Mouse (Mus musculus) CD8-positive naive resting alpha-beta T cell, adult 2 months (primary cell): Measurements from ENCODE around the gene Il17ra.

Experiments
- DNase-seq, 2 experiments: peaks; one replicate each; pipeline ENCODE4 v3.0.0; 2022; ENCODE audit warnings: low read depth in 2 of 2, low spot score in 2 of 2

Gene Il17ra

GRCm38 (mm10) chr6:120463086-120463871 lies at the start of gene Il17ra:
Gene Il17ra, plus strand, starts transcription at chr6:120463247.
- peak; percentile 78 to 87 for DNase-seq

GRCm38 (mm10) chr6:120438161-120438560 lies 24.9 kb upstream of the Il17ra start:
- no peak for DNase-seq

GRCm38 (mm10) chr6:120442171-120442749 lies 20.8 kb upstream of the Il17ra start:
- DNase-seq: no peak

GRCm38 (mm10) chr6:120443363-120444355 lies 19.4 kb upstream of the Il17ra start:
- DNase-seq: no peak

- no peak for DNase-seq
These were observed 12.8 kb upstream of the Il17ra start for GRCm38 (mm10) chr6:120450208-120450607.

- no peak for DNase-seq
These were observed 10.5 kb upstream of the Il17ra start for GRCm38 (mm10) chr6:120452384-120453102.

- DNase-seq: no peak
These were observed 10.0 kb upstream of the Il17ra start for GRCm38 (mm10) chr6:120453103-120453445.

- no peak for DNase-seq
These were observed 9.5 kb upstream of the Il17ra start for GRCm38 (mm10) chr6:120453556-120453955.

- no peak for DNase-seq
These were observed 8.4 kb upstream of the Il17ra start for GRCm38 (mm10) chr6:120454627-120455077.

GRCm38 (mm10) chr6:120457074-120457473 lies 6.0 kb upstream of the Il17ra start:
- peak in 1 of 2 experiments; percentile 45 for DNase-seq

- DNase-seq: no peak
These were observed 5.3 kb upstream of the Il17ra start for GRCm38 (mm10) chr6:120457751-120458150.

- no peak for DNase-seq
These were observed 1.8 kb upstream of the Il17ra start for GRCm38 (mm10) chr6:120461217-120461616.

- DNase-seq: no peak
These were observed 796 bp upstream of the Il17ra start for GRCm38 (mm10) chr6:120462251-120462650.

- peak; percentile 31 to 55 for DNase-seq
These were observed 837 bp downstream of the Il17ra start for GRCm38 (mm10) chr6:120463884-120464283.

GRCm38 (mm10) chr6:120464406-120464939 lies 1.4 kb downstream of the Il17ra start:
- DNase-seq: no peak

- no peak for DNase-seq
These were observed 2.3 kb downstream of the Il17ra start for GRCm38 (mm10) chr6:120465393-120465792.

GRCm38 (mm10) chr6:120466609-120467329 lies 3.7 kb downstream of the Il17ra start:
- DNase-seq: peak; percentile 69 to 77

- no peak for DNase-seq
These were observed 5.2 kb downstream of the Il17ra start for GRCm38 (mm10) chr6:120468259-120468658.

GRCm38 (mm10) chr6:120469268-120469667 lies 6.2 kb downstream of the Il17ra start:
- no peak for DNase-seq

GRCm38 (mm10) chr6:120469770-120470169 lies 6.7 kb downstream of the Il17ra start:
- no peak for DNase-seq
